Mouse (Mus musculus) thymus, postnatal 25 days (tissue): ENCODE data around the gene Mospd2.

Experiments
- DNase-seq: peaks from one replicate; pipeline ENCODE4 v3.0.0; 2022

Gene Mospd2

DNA sequence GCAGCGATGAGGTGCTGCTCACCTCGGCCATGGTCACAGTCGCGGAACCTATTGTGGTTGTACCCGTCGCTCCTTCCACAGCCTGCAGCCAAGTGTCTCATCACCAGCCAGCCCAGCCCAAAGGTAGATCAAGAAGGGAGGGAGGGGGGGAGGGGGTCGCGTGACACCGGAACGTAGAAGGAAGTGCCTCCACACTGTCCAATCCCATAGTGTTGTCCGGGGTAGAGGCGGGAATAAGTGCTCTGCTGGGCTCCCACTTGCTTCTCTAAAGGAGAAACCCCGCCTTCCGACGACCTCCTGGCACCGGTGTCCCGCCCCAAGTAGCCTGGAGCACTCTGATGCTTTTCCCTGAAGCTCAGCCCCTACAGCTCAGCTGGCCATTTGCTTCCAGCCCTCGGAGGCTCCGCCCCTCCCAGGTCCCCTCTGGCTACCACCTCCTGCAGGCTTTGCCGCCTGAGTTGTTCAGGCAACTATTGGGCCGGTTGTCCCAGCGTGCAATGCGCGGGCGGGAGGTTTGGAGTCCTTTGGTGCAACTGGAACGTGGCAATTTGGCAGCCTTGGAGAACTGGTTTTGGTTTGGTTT is at the start of gene Mospd2, which contains the start of gene Fancb:
Mospd2 (minus strand) TSS at position 183 of the 583 bp plus-strand sequence.
Fancb (plus strand) TSS at position 400 of the 583 bp plus-strand sequence.
- peak; percentile 81 for DNase-seq

DNA sequence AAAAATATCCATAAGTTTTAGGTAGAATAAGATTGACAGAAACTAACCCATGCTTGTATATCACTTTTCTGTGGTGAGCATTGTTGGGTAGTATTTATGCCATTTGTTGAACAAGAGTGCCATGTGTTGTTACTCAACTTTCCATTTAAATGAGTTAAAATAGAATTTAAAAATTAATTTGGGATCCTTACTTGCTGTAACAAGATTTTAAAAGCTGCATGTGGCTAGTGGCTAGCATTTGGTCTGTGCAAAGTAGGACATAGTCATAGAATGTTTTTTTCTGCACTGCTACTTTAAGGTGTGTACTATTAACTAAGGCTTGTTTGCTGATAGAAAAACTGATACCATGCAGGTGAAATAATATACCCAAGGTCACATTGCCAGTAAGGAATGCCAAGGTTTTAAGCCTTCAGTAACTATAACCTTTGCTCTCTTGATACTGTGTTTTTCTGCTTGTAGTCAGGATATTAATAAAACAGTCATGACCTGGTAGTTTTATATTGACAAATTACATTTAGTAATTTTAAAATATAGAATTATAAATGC is 24.7 kb upstream of the Mospd2 start, which contains the start of gene Gm17604:
Gm17604 (minus strand) TSS at position 51 of the 546 bp plus-strand sequence.
- no peak for DNase-seq

DNA sequence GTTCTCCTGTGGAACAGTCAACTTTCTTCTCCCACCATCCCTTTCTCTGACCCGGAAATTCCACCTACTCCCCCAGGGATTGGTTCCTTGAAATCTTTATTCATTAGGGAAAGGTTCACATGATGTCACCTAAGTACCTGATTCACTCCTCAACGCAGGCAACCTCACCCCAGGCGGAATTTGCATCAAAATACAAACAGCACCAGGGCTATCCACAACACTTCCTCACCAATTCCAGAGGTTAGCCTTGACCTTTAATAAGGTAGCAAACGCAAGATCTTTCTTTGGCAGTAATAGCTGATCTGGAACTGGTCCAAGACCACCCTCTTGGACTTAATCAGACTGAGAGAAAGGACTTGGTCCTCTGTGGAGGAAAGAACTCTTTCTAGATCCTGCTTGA is 23.0 kb upstream of the Mospd2 start:
- DNase-seq, result no peak

DNA sequence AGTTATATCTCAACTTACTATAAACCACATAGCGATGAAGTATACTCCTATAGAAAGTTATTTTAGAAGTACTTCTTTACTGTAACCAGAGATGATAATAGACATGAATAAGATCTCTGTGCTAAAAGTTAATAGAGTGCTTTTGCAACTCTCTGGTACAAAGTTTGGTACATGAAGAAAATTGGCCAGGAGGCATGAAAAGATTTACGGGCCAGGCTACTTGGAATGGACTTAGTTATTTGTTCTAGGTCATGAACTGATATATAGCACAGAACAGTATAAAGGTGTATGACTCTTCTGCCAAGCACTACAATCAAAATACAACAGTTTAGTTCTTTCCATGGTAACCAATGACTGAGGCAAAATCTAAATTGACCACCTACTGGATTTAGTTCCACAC is 1.3 kb downstream of the Mospd2 start:
- DNase-seq, result no peak

DNA sequence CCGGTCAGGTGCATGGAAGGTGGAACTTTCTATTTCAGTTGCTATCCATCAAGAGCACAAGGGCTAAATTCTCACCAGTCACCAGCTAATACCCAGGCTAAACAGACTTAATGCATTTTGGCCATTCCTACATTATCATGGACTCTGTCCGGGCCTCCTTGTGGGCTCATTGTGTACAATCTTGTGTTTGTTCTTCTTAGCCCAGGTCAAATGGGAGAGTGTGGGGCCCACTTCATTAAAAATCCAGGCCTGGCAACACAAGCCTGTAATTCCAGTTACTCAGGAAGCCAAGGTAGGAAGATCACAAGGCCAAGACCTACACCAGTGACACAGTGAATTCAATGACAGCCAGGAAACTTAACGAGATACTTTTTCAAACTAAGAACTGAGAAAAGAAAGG is 9.0 kb downstream of the Mospd2 start:
- no peak for DNase-seq

DNA sequence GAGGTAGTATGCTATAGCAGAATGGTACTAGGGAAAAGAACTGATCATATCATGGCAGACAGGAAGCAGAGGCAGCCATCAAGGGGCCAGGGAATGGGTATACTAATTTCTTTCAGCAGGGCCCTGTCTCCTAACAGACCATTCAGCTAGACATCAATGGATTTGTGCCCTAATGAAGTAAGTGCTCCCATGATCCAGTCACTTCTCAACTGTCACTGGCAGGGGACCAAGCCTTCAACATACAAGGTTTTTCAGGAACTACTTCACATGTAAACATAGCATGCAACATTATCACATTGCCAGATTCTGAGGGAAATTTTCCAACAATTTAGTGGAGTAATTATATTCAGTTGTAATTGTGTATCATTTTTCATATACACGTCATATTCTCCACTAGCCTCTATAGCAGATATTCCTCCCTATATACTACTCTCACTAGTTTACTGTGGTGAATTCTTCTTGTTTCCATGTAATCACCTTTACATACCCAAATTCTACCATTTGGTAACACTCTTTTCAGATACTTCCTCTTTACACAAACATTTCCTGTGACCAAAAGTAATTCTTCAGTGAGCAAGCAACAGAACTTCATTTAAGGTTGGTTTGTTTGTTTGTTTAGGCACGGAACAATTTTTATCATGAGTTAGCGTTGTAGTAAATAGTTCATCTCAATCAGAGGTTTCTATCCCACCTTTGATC is 14.3 kb downstream of the Mospd2 start:
- no peak for DNase-seq

DNA sequence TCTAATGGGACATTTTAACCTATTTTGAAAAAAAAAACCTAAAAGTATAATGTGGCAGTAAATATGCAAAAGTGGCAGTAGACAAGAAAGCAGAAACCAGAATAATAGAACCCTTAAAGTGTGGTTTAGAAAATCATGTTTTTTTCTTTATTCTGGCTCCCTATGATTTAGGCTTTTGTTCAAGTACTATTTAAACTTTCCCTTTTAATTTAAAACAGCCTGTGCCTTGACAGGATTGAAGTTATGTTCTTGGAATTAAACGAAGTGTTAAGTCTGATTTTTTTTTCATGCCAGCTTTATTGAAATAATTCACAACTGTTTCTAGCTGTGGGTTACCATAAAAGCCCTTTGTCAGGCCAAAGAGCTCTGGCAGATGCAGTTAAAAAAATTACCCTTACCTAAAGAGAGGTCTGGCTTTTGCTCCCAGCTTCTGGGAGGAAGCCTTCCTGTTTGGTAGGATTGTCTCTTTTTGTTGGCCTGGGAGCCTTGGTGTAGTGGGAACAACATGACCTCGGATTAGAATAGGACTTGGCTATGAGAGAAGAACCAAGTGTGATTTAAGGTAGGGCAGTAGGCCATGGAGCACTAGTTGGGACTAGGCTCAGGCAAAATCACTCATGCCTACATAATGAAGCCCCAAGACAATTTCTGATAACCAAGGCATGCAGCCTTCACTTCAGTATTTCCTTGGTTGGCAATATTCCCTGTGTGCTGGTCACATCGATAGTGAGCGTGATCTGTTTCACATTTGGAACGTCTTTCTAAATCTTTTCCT is 27.4 kb downstream of the Mospd2 start:
- no peak for DNase-seq

DNA sequence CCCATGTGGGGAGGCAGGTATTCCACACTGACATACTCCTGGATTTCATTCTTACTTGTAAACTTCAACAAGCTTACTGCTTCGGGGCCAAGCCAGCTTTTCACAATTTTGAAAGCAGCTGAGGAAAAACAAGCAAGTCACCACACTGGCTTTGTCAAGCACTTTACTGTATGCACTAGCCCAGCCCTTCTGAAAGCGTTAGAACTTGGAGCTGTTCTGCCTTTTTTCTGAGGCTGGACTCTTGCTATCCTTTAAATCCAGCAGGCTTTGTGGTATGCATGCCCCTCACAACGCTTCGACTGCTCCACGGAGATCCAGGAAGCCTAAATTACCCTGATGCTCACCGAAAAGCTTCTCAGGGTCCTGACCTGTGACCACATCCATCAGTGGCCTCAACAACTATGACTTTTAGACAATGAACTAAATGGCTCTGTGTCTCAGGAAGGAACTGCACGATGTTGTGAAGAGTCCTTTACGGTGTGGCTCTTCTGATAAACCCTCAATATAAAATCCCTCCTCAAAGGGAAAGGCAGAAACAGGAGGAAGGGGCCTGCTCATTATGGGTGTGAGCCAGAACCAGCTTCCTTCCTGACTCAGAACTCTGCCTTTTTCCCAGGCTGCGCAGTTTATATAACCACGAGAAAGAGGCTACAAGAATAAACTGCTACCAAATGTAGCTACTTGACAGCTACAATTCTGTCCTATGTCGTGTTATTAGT is 28.2 kb downstream of the Mospd2 start:
- DNase-seq, result no peak

DNA sequence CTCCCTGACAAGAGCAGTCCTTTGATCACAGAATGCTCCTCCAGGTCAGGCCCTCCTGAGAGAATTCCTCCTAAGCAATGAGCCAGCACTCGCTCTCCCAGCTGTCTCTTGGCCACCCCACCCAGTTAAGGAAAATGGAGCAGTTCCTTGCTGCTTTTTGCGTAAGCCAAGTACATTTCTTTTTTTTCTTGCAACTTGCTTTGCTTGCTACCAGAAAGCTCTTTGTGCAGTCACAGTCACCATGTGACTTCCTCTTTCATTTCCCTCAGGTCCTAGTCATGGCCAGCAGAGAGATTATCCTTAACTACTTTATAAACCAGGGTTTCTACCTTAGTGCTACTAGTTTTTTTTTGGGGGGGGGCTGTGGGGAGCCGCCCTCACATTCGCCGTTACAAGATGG is 38.6 kb downstream of the Mospd2 start:
- DNase-seq, result no peak

DNA sequence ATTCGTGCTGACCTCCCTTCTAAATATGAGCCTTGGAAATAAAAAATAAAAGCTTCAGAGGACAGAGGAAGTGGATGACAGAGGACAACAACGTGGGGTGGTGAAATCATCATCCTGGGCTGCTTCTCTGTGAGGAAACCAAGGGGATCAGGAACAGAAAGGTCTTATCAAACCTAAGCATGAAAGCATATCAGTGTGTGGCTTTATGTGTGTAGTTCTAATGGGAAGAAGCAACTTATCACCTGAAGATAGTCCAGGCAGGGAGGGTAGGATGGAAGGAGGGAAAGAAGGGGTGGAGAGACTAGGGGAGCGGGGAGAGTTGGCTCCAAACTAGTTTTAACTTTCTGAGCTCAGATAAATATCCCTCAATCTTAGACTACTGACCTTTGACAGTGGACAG is 67.2 kb downstream of the Mospd2 start:
- no peak for DNase-seq

DNA sequence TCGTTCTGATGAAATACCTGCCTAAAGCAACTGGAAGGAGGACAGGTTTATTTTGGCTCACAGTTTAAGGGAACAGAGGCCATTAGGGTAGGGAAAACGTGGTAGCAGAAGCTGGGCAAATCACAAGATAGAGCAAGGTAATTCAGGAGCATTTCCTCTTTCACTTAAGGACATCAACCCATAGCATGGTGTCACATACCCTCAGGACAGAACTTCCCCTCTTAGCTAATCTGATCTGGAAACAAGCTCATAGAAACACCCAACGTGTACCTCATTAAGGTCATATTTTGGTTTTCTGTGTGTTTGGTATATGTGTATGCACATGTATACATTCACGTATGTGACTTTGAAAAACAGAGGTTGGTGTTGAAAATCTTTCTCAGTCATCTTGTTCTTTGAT is 68.0 kb downstream of the Mospd2 start:
- DNase-seq, result no peak

DNA sequence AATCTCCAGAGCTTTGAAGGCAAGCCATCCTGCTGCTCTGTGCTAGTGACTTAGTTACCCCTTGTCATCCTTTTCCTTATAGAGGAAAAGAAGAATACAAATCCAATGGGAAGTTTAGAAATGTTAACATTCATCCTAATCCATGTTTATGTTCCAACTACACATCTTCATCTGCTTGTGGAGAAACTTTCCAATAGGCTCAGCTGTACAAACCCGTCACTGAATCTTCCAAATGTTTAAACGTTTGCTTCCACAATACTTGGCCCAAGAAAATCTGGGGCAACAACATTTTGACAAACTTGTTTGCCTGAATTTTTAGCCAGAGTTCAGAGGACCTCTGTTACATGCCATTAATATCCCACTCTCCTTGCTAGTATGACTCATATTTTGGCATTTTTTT is 78.3 kb downstream of the Mospd2 start:
- no peak for DNase-seq

DNA sequence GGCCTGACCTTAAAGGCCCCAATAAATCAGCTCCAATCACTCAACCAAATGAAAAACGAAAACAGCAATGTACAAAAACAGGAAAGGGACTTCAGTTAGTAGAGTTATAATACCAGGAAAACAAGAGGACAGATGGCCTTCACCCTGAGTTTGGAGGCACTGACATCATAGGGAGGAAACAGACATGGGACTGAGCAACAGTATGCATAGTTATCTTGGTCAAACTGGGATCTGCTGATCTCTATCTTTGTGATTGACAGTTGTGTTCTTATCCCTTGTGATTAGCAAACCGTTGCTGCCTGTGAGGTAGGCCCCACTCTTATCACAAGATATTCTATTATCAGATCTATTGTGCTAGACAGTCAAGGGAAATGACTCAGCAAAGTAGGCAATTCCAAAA is 80.4 kb downstream of the Mospd2 start:
- DNase-seq, result no peak

DNA sequence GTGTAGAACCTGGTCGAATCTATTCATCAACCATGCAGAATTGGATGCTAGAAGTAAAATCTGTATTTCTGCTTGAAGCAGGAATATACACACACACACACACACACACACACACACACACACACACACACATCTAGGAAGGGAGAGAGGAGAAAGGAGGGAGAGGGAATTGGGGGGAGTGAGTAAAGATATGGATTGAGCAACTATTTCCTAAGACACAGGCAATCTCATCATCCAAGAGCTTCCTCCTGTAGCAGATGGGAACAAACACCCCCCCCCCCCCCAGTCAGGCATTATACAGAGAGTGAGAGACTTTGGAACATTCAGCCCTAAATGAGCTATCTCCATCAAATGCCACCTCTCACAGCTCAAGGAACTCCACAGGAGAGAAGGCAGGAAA is 93.9 kb downstream of the Mospd2 start:
- no peak for DNase-seq
